Mouse (Mus musculus): ENCODE data around the gene D11Wsu47e.
"Not testable (repeated sequence)": the region's sequence is repeated elsewhere in the genome, so short reads cannot be mapped to it uniquely, and the experiment has no call there.

Gene D11Wsu47e

GRCm38 (mm10) chr11:113683957-113684706, at the start of gene D11Wsu47e, which contains the start of gene Fam104a:
TSS of gene D11Wsu47e (plus strand) at chr11:113684412.
TSS of gene Fam104a (minus strand) at chr11:113684155.
- DNase-seq (ENCODE audit: low read depth), result peak; percentile 96

GRCm38 (mm10) chr11:113634699-113635121, 49.5 kb upstream of the D11Wsu47e start:
- no peak for DNase-seq (ENCODE audit: low read depth)

- no peak for DNase-seq (ENCODE audit: low read depth)
Measured at GRCm38 (mm10) chr11:113638680-113639079, 45.5 kb upstream of the D11Wsu47e start.

- DNase-seq (ENCODE audit: low read depth), result no peak
Measured at GRCm38 (mm10) chr11:113645181-113645580, 39.0 kb upstream of the D11Wsu47e start.

- DNase-seq (ENCODE audit: low read depth), result peak; percentile 93
Measured at GRCm38 (mm10) chr11:113648152-113648551, 36.1 kb upstream of the D11Wsu47e start.

- DNase-seq (ENCODE audit: low read depth), result no peak
Measured at GRCm38 (mm10) chr11:113648690-113649352, 35.4 kb upstream of the D11Wsu47e start, which contains the start of gene Cog1. TSS of gene Cog1 (plus strand) at chr11:113649169.

- DNase-seq (ENCODE audit: low read depth), result peak; percentile 82
Measured at GRCm38 (mm10) chr11:113649353-113650210, 34.6 kb upstream of the D11Wsu47e start, which contains the start of gene Slc39a11. TSS of gene Slc39a11 (minus strand) at chr11:113650079.

- no peak for DNase-seq (ENCODE audit: low read depth)
Measured at GRCm38 (mm10) chr11:113651206-113651906, 32.9 kb upstream of the D11Wsu47e start.

GRCm38 (mm10) chr11:113651907-113652273, 32.3 kb upstream of the D11Wsu47e start:
- peak; percentile 37 for DNase-seq (ENCODE audit: low read depth)

GRCm38 (mm10) chr11:113652516-113652915, 31.7 kb upstream of the D11Wsu47e start:
- no peak for DNase-seq (ENCODE audit: low read depth)

- no peak for DNase-seq (ENCODE audit: low read depth)
Measured at GRCm38 (mm10) chr11:113654105-113654504, 30.1 kb upstream of the D11Wsu47e start.

- no peak for DNase-seq (ENCODE audit: low read depth)
Measured at GRCm38 (mm10) chr11:113654561-113655270, 29.5 kb upstream of the D11Wsu47e start.

GRCm38 (mm10) chr11:113656511-113656932, 27.7 kb upstream of the D11Wsu47e start:
- no peak for DNase-seq (ENCODE audit: low read depth)

GRCm38 (mm10) chr11:113657221-113657620, 27.0 kb upstream of the D11Wsu47e start:
- no peak for DNase-seq (ENCODE audit: low read depth)

GRCm38 (mm10) chr11:113658319-113658718, 25.9 kb upstream of the D11Wsu47e start:
- no peak for DNase-seq (ENCODE audit: low read depth)

GRCm38 (mm10) chr11:113658763-113659162, 25.4 kb upstream of the D11Wsu47e start:
- no peak for DNase-seq (ENCODE audit: low read depth)

- DNase-seq (ENCODE audit: low read depth), result not testable (repeated sequence)
Measured at GRCm38 (mm10) chr11:113660213-113660612, 24.0 kb upstream of the D11Wsu47e start.

- DNase-seq (ENCODE audit: low read depth), result no peak
Measured at GRCm38 (mm10) chr11:113660940-113661339, 23.3 kb upstream of the D11Wsu47e start.

GRCm38 (mm10) chr11:113661835-113662351, 22.3 kb upstream of the D11Wsu47e start:
- no peak for DNase-seq (ENCODE audit: low read depth)

- no peak for DNase-seq (ENCODE audit: low read depth)
Measured at GRCm38 (mm10) chr11:113664279-113664678, 19.9 kb upstream of the D11Wsu47e start.

- DNase-seq (ENCODE audit: low read depth), result no peak
Measured at GRCm38 (mm10) chr11:113666205-113666604, 18.0 kb upstream of the D11Wsu47e start.

Measured in naive thymus-derived CD4-positive, alpha-beta T cell, adult 2 months (primary cell).